Mouse (Mus musculus) adrenal gland, postnatal 25 days (tissue): Measurements from ENCODE around the gene Alcam. TPM values are rescaled to one million over a fixed set of nuclear protein-coding genes. Genes with fewer than 3 reads are reported as not detected.

Experiments used
- DNase-seq: peaks from one replicate; pipeline ENCODE4 v3.0.0; 2021; ENCODE audit warnings: mixed read lengths
- long read RNA-seq: library from polyadenylated mRNA; stranded (forward); transcript quantifications from one replicate; pipeline ENCODE4 v2.0.0, GENCODE M21; 2021
- total RNA-seq: library from RNA; stranded (reverse); gene quantifications from 2 replicates; pipeline ENCODE4 v1.2.3, GENCODE M21; 2021

Gene Alcam
- 26.5 and 33.0 TPM in 2 replicates for total RNA-seq
- long read RNA-seq, full-length matches to known transcripts = 2 of 9 reads
- long read RNA-seq, partial matches to known transcripts = 4 of 9 reads
- long read RNA-seq, other reads (novel, unspliced or antisense) = 3 of 9 reads

DNA sequence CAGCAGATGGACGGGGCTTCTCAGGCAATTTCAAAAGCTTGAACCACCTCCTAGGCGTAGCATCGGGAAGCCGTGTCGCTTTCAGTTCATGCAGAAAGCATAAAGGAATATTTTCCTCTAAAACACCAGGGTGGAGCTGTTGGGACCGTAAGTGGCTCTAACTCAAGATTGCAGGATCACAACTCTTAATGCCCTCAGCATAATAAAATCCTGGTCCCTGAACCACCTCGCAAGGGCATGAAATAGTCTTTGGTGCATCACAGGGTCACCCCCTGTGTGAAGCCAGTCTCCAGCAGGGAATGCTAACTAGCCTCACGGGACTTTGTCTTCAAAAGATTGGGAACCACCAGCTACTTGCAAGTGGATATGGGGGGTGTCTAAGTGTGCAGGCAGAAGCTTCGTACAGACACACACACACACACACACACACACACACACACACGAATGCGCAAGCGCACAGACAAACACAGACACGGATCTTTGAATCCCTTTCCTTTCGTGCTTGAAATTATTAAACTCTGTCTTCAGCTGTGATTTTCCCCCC is at the start of gene Alcam:
Alcam (minus strand) TSS at position 104 of the 544 bp plus-strand sequence.
- DNase-seq = no peak

DNA sequence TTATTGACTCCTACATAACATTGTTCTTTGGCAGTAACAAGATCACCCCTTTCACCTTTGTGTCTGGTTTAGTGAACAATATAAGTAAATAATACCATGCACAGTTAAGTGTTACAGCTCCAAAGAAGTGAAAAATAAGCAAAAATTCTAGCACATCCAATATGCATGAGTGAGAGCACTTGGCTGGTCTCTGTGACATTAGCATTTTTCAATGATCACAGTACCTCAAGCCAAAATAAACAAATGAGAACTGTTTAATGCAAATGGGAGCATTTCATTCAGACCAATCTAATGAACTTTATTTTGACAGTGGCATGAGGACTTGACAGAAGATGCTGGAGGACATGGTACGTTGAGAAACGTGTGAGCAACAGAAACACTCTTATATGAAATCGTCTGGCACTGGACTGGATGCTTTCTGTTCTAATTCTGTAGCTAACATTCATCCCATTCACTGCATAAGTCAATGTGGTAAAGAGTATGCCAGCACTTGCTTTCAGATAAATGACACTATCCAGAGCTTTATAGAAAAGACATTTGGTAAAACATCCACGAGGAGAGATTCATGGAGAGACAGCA is 45.0 kb upstream of the Alcam start:
- no peak for DNase-seq

DNA sequence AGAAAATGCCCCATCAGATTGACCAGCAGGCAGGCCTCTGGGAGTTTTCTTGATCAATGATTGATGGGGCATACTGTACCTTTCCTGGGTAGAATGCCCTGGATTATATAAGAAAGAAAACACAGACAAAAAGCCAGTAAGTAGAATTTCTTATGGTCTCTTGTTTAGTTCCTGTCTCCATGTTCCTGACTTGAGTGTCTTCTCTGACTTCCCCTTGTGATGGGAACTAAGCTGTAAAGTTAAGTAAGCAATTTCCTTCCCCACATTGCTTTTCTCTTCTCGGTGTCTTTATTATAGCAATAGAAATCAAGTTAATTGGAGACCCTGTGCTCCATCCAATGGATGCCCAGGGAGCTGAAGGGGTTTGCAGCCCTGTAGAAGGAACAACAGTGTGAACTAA is 36.7 kb upstream of the Alcam start:
- DNase-seq = no peak

DNA sequence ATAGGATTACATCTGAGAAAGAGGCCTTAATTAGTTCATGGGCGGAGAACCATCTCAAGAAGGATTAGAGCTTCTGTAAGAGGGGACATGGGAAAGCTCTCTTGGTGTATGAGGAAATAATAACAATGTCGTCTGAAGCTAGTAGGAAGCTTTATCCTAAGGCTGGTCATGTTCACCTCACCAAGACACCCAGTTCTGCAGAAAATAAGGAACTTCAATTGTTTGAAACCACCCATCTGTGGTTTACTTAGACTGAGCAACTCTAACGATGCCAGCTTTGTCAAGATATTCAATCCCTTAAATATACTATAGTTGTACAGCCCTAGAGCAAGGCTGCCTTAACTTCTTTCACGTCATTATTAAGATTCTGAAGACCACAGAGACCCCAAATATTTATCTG is 20.4 kb upstream of the Alcam start:
- no peak for DNase-seq

- no peak for DNase-seq
These were observed 19.2 kb upstream of the Alcam start for GRCm38 (mm10) chr16:52473089-52473488.

- DNase-seq = no peak
These were observed 18.8 kb upstream of the Alcam start for GRCm38 (mm10) chr16:52472635-52473034.

DNA sequence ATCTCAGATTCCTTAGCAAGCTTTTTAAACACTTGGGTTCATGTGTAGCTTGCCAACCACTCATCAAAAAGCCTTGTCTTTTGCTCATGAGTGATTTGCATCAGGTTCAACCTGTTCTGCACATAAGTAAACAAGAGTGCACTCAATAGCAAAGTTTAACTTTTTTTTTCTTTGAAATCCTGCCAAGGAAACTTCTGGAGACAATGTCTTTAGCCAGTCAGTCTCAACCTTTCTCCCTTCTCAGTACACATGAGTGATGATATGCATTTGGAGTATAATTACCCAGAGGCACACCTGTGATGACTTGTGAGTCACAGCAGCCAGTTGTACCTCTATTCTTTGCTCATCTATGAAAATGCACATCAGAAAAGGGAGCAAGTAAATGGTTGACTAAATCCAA is 18.2 kb upstream of the Alcam start:
- DNase-seq = no peak

- DNase-seq = no peak
These were observed 17.0 kb upstream of the Alcam start for GRCm38 (mm10) chr16:52470881-52471280.

DNA sequence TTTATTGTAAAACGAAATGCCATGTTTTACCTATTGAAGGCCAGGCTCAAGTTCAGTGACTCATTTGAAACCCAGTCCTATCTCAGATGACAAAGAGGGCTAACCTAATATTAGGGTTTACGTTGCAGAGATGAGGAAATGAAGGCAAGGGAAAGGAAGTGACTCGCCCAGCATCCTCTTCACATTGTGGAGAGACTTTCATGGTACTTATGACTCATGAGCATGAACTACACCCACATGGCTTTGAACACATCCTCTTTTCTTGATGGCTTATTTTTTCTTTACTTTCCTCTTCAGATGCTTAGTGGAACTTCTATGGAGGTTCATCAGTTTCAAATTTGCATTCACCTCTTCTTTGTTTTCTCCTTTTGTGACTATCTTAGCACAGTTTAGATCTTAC is 16.4 kb upstream of the Alcam start:
- DNase-seq = no peak

- no peak for DNase-seq
These were observed 14.6 kb upstream of the Alcam start for GRCm38 (mm10) chr16:52468426-52468825.

- DNase-seq = no peak
These were observed 12.9 kb upstream of the Alcam start for GRCm38 (mm10) chr16:52466770-52467169.

GRCm38 (mm10) chr16:52464597-52464996 is 10.7 kb upstream of the Alcam start:
- no peak for DNase-seq

DNA sequence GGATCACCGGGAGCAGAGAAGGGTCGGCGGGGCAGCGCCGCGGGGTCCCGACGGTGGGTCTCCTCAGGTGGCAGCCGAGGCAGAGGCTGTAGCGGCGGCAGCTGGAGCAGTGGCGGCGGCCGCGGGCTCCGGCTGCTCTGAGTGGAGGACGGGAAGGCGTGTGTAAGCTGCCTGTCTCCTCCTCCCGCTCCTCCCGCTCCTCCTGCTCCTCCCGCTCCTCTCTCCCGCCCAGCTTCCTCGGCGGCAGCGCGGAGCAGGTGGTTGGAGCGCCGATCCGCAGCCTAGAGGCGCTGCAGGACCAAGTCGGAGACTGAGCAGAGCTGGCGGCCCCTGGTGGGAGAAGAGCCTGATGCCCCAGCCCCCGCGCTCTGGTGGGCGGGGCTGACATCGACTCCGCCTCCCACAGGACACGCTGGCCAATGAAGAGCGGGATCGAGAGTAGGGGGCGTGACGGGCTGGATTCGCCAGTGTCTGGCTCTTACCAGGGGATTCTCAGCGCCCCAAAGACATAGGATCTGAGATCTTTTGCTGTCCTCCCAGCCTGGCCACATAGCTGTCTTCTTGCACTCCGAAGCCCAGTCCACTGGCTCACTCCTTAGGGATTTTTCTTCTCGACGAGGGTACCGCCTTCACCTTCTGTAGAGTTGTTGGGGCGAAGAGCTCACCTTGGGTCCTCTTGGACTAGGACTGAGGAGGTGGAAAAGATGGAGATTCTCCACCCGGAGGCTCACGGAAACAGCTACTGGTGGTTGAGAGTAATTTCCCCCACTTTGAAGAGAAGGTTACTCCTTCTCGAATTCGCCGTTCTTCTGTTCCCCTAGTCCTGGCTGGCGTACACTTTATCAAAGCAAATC is 785 bp downstream of the Alcam start:
- peak; percentile 92 for DNase-seq

GRCm38 (mm10) chr16:52452477-52452831 is 1.4 kb downstream of the Alcam start:
- DNase-seq = no peak

GRCm38 (mm10) chr16:52451786-52452476 is 1.9 kb downstream of the Alcam start:
- DNase-seq = no peak

- DNase-seq = no peak
These were observed 2.6 kb downstream of the Alcam start for GRCm38 (mm10) chr16:52451101-52451785.

DNA sequence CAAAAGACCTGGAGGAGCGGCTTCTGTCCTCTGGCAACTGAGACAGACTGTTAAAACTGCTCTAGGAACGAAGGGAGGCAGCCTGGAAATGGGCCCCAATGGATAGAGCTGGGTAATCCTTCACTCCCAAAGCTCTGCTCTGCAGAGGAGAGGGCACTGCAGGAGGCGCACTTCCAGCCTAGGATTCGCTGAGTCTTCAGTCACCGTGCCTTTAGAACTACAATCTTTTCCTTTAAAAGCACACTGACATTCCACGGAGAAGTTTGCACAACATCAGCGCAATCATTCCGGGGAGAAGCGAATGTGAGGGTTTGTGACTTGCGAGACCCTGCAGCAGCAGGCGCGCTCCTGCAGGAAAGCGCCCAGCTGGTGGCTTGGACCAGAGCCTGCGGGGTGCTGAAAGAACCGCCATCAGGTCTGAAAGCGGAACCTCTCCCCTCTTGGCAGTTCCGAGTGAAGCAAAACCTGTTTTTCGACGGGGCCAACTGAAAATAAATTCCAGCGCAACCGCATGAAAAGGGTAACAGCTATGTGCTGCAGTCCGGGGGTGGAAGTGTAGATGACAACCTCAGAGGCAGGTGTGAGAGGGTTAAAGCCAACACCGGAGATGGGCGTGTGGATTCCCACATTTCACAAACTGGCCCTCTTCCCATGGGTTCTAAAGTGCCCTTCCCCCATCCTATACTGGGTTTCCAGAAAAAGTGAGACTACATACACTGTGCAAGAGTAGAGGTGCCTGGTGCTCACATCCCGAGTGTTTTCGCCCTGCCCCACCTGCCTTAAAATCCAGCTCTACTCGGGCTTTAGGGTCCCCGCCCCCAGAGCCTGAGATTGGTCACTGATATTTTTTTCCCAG is 3.4 kb downstream of the Alcam start:
- peak; percentile 13 for DNase-seq

DNA sequence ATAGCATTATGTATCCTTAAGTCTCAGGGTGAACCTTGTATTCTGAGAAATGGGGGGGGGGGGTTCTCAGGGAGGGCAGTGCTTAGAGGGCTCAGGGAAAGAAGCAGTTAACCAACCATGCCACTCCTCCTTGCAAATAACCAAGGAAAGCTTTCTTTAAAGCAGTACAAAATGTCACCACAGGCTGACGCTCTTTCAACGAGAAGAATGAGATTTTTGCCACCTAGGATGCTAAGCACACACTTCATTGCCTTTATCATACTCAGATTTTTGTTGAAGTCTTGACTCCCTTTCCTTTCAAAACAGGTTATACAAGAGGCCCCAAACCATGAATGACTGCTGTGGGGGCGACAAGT is 4.0 kb downstream of the Alcam start:
- no peak for DNase-seq

- no peak for DNase-seq
These were observed 7.9 kb downstream of the Alcam start for GRCm38 (mm10) chr16:52445984-52446383.

- DNase-seq = no peak
These were observed 10.0 kb downstream of the Alcam start for GRCm38 (mm10) chr16:52443635-52444505.
